Mouse (Mus musculus) c-Kit-positive CD71-positive TER-119-negative erythroid progenitor cells, embryonic 14.5 days (primary cell): ENCODE measurements around the gene Gm8453.
"Not testable (repeated sequence)": the region's sequence is repeated elsewhere in the genome, so short reads cannot be mapped to it uniquely, and the experiment has no call there.

Experiments
- DNase-seq: peaks from one replicate; pipeline ENCODE4 v3.0.0-alpha.2; 2013; ENCODE audit warnings: low read depth

Gm8453 gene

DNA sequence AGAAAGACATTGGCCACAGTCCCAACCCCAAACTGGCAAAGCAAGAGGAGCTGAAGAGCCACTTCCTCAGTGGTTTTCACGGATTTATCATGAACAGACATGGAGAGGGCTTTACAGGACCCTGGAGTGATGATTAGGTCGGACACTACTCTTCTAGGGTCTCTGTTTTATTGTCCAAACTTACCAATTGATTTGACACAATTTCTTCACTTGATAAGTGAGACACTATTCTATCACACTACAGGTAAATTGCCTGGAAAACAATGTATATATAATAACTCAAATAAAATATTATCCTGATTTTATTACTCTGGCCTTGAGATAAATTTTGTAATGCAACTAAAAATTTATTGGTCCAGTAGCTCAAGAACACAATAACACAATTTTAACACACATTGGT is at the start of gene Gm8453:
TSS of gene Gm8453 (minus strand) at position 101 of the 400 bp plus-strand sequence.
- not testable (repeated sequence) for DNase-seq

DNA sequence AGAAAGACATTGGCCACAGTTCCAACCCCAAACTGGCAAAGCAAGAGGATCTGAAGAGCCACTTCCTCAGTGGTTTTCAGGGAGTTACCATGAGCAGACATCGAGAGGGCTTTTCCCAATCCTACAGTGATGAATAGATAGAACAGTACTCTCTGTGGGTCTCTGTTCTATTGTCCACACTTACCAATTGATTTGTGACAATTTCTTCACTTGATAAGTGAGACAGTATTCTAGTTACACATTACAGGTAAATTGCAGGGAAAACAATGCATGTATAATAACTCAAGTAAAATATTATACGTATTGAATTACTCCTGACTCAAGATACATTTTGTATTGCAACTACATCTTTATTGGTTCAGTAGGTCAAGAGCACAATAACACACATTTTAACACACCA is 28.1 kb downstream of the Gm8453 start, which contains the start of gene Gm8653:
TSS of gene Gm8653 (minus strand) at position 101 of the 400 bp plus-strand sequence.
- DNase-seq, result not testable (repeated sequence)

DNA sequence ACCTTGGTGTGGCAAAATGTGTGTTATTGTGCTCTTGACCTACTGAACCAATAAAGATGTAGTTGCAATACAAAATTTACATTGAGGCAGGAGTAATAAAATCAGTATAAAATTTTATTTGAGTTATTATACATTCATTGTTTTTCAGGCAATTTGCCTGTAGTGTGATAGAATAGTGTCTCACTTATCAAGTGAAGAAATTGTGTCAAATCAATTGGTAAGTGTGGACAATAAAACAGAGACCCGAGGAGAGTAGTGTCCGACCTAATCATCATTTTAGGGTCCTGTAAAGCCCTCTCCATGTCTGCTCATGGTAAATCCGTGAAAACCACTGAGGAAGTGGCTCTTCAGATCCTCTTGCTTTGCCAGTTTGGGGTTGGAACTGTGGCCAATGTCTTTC is 40.2 kb downstream of the Gm8453 start, which contains the start of gene Vmn1r143:
TSS of gene Vmn1r143 (plus strand) at position 301 of the 400 bp plus-strand sequence.
- DNase-seq, result not testable (repeated sequence)
